Mouse (Mus musculus): ENCODE data around the gene Esyt1. TPM values are rescaled to one million over a fixed set of nuclear protein-coding genes. Genes with fewer than 3 reads are reported as not detected.
"Not testable (repeated sequence)": the region's sequence is repeated elsewhere in the genome, so short reads cannot be mapped to it uniquely, and the experiment has no call there.

The Esyt1 gene
- polyA plus RNA-seq, 1 experiment from 2014 or later = 10.0 TPM

- WGBS = 94% methylated on average over 9 of the region's 9 CpGs
- no peaks in the 10 kb centered on the region for H3K27me3 ChIP-seq (ENCODE audit: control insufficient read depth, insufficient read depth, low read length)
- H3K36me3 ChIP-seq (ENCODE audit: control insufficient read depth, insufficient read depth, low read length) = peaks cover 17% of the 10 kb centered on the region; the same call in 1 of the 2 replicates
- no peak overlapping the region for H3K27ac ChIP-seq (ENCODE audit: low read depth, low read length)
- H3K9ac ChIP-seq (replicated peaks; ENCODE audit: low read depth, low read length) = no peak overlapping the region
- H3K4me2 ChIP-seq (ENCODE audit: low read depth, low read length) = no peak overlapping the region
- ATAC-seq (ENCODE audit: low read depth) = no peak
- H3K4me3 ChIP-seq (ENCODE audit: low read depth, low read length) = no peak overlapping the region
- H3K9me3 ChIP-seq (ENCODE audit: control insufficient read depth, low read length) = no peaks in the 10 kb centered on the region
- H3K4me1 ChIP-seq (ENCODE audit: control insufficient read depth, insufficient read depth, low read length) = no peaks in the 10 kb centered on the region
Measured at GRCm38 (mm10) chr10:128511189-128511588, 14.5 kb downstream of the Esyt1 start.

GRCm38 (mm10) chr10:128510301-128510700, 15.4 kb downstream of the Esyt1 start:
- H3K9me3 ChIP-seq (ENCODE audit: control insufficient read depth, low read length) = no peaks in the 10 kb centered on the region
- no peak for ATAC-seq (ENCODE audit: low read depth)
- H3K27me3 ChIP-seq (ENCODE audit: control insufficient read depth, insufficient read depth, low read length) = no peaks in the 10 kb centered on the region
- peaks cover 17% of the 10 kb centered on the region; the same call in 1 of the 2 replicates for H3K36me3 ChIP-seq (ENCODE audit: control insufficient read depth, insufficient read depth, low read length)
- H3K4me2 ChIP-seq (ENCODE audit: low read depth, low read length) = no peak overlapping the region
- 91% methylated on average over 11 of the region's 11 CpGs for WGBS
- H3K27ac ChIP-seq (ENCODE audit: low read depth, low read length) = no peak overlapping the region
- no peaks in the 10 kb centered on the region for H3K4me1 ChIP-seq (ENCODE audit: control insufficient read depth, insufficient read depth, low read length)
- H3K4me3 ChIP-seq (ENCODE audit: low read depth, low read length) = no peak overlapping the region
- no peak overlapping the region for H3K9ac ChIP-seq (replicated peaks; ENCODE audit: low read depth, low read length)

GRCm38 (mm10) chr10:128509831-128510230, 15.8 kb downstream of the Esyt1 start:
- Histone ChIP-seq H3K4me1 (ENCODE audit: control insufficient read depth, insufficient read depth, low read length) (no peaks in the 10 kb centered on the region), H3K4me2 (ENCODE audit: low read depth, low read length) (no peak overlapping the region), H3K27me3 (ENCODE audit: control insufficient read depth, insufficient read depth, low read length) (no peaks in the 10 kb centered on the region), H3K9me3 (ENCODE audit: control insufficient read depth, low read length) (no peaks in the 10 kb centered on the region), H3K9ac (replicated peaks; ENCODE audit: low read depth, low read length) (no peak overlapping the region), H3K36me3 (ENCODE audit: control insufficient read depth, insufficient read depth, low read length) (peaks cover 17% of the 10 kb centered on the region; the same call in 1 of the 2 replicates), H3K27ac (ENCODE audit: low read depth, low read length) (no peak overlapping the region), H3K4me3 (ENCODE audit: low read depth, low read length) (no peak overlapping the region)
- no peak for ATAC-seq (ENCODE audit: low read depth)
- WGBS = 88% methylated on average over 4 of the region's 4 CpGs

- Histone ChIP-seq H3K36me3 (ENCODE audit: control insufficient read depth, insufficient read depth, low read length) (peaks cover 17% of the 10 kb centered on the region; the same call in 1 of the 2 replicates), H3K9ac (replicated peaks; ENCODE audit: low read depth, low read length) (no peak overlapping the region), H3K4me2 (ENCODE audit: low read depth, low read length) (no peak overlapping the region), H3K27me3 (ENCODE audit: control insufficient read depth, insufficient read depth, low read length) (no peaks in the 10 kb centered on the region), H3K4me1 (ENCODE audit: control insufficient read depth, insufficient read depth, low read length) (no peaks in the 10 kb centered on the region), H3K27ac (ENCODE audit: low read depth, low read length) (no peak overlapping the region), H3K9me3 (ENCODE audit: control insufficient read depth, low read length) (no peaks in the 10 kb centered on the region), H3K4me3 (ENCODE audit: low read depth, low read length) (no peak overlapping the region)
- 91% methylated on average over 9 of the region's 9 CpGs for WGBS
- ATAC-seq (ENCODE audit: low read depth) = no peak
Measured at GRCm38 (mm10) chr10:128509203-128509602, 16.5 kb downstream of the Esyt1 start.

- Histone ChIP-seq H3K4me3 (ENCODE audit: low read depth, low read length) (no peak overlapping the region), H3K36me3 (ENCODE audit: control insufficient read depth, insufficient read depth, low read length) (peaks cover 17% of the 10 kb centered on the region; the same call in 1 of the 2 replicates), H3K27me3 (ENCODE audit: control insufficient read depth, insufficient read depth, low read length) (no peaks in the 10 kb centered on the region), H3K4me1 (ENCODE audit: control insufficient read depth, insufficient read depth, low read length) (no peaks in the 10 kb centered on the region), H3K9ac (replicated peaks; ENCODE audit: low read depth, low read length) (no peak overlapping the region), H3K9me3 (ENCODE audit: control insufficient read depth, low read length) (no peaks in the 10 kb centered on the region), H3K4me2 (ENCODE audit: low read depth, low read length) (no peak overlapping the region), H3K27ac (ENCODE audit: low read depth, low read length) (no peak overlapping the region)
- 86% methylated on average over 9 of the region's 9 CpGs for WGBS
- no peak for ATAC-seq (ENCODE audit: low read depth)
Measured at GRCm38 (mm10) chr10:128508260-128508659, 17.4 kb downstream of the Esyt1 start.

- Histone ChIP-seq H3K27ac (ENCODE audit: low read depth, low read length) (no peak overlapping the region), H3K9ac (replicated peaks; ENCODE audit: low read depth, low read length) (no peak overlapping the region), H3K4me1 (ENCODE audit: control insufficient read depth, insufficient read depth, low read length) (no peaks in the 10 kb centered on the region), H3K36me3 (ENCODE audit: control insufficient read depth, insufficient read depth, low read length) (peaks cover 8% of the 10 kb centered on the region; the same call in 1 of the 2 replicates), H3K4me3 (ENCODE audit: low read depth, low read length) (no peak overlapping the region), H3K9me3 (ENCODE audit: control insufficient read depth, low read length) (no peaks in the 10 kb centered on the region), H3K27me3 (ENCODE audit: control insufficient read depth, insufficient read depth, low read length) (no peaks in the 10 kb centered on the region), H3K4me2 (ENCODE audit: low read depth, low read length) (no peak overlapping the region)
- WGBS = 95% methylated on average over 14 of the region's 14 CpGs
- no peak for ATAC-seq (ENCODE audit: low read depth)
Measured at GRCm38 (mm10) chr10:128505974-128506373, 19.7 kb downstream of the Esyt1 start.

DNA sequence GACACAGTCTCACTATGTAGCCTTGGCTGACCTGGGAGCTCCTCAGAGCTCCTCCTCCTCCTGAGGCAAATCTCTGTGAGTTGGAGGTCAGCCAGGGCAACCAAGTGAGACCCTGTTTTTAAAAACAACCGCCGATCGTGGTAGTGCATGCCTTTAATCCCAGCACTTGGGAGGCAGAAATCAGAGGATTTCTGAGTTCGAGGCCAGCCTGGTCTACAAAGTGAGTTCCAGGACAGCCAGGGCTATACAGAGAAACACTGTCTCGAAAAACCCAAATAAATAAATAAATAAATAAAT, 20.4 kb downstream of the Esyt1 start:
- ATAC-seq (ENCODE audit: low read depth); H3K9me3 ChIP-seq (ENCODE audit: control insufficient read depth, low read length); H3K27ac ChIP-seq (ENCODE audit: low read depth, low read length); H3K36me3 ChIP-seq (ENCODE audit: control insufficient read depth, insufficient read depth, low read length); H3K4me1 ChIP-seq (ENCODE audit: control insufficient read depth, insufficient read depth, low read length); H3K4me2 ChIP-seq (ENCODE audit: low read depth, low read length); H3K27me3 ChIP-seq (ENCODE audit: control insufficient read depth, insufficient read depth, low read length); H3K4me3 ChIP-seq (ENCODE audit: low read depth, low read length); H3K9ac ChIP-seq (replicated peaks; ENCODE audit: low read depth, low read length): not testable (repeated sequence)
- 83% methylated on average over 5 of the region's 5 CpGs for WGBS

DNA sequence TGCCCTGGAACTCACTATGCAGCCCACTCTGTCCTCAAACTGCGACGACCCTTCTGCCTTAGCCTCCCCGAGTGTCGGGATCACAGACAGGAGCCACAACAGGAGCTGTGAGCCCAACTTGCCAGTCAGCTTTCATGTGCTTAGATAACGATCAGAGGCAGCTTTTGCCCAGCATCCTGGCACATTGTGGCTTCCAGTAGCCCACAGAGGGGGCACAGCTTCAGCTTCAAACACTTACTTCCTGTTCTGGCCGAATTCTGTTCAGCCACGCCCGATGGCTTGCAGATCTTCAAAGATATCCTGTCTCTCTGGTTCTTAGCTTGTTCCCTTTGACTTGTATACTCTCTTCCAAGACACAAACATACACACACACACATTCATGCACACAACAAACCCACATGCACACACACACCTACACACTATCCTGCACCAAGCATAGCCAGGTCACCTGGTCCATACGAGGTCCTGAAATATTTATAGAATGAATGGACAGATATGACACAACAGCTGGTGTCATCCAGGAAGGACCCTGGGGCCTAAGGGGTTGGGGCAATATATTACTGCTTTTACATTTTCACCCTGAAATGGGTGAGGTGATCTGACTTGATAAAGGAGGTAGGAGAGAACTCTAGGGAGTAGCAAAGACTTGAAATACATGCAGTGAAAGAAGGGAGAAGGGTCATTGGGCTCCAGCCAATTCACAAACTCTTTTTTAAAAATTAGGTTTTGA, 20.9 kb downstream of the Esyt1 start:
- Histone ChIP-seq H3K27ac (ENCODE audit: low read depth, low read length) (no peak overlapping the region), H3K36me3 (ENCODE audit: control insufficient read depth, insufficient read depth, low read length) (0 out of 2 replicates have a peak, but pooled peaks cover 4% of the 10 kb centered on the region), H3K9me3 (ENCODE audit: control insufficient read depth, low read length) (no peaks in the 10 kb centered on the region), H3K4me2 (ENCODE audit: low read depth, low read length) (no peak overlapping the region), H3K4me3 (ENCODE audit: low read depth, low read length) (no peak overlapping the region), H3K27me3 (ENCODE audit: control insufficient read depth, insufficient read depth, low read length) (no peaks in the 10 kb centered on the region), H3K4me1 (ENCODE audit: control insufficient read depth, insufficient read depth, low read length) (no peaks in the 10 kb centered on the region), H3K9ac (replicated peaks; ENCODE audit: low read depth, low read length) (no peak overlapping the region)
- no peak for ATAC-seq (ENCODE audit: low read depth)
- 80% methylated on average over 9 of the region's 9 CpGs for WGBS

GRCm38 (mm10) chr10:128504012-128504411, 21.7 kb downstream of the Esyt1 start:
- Histone ChIP-seq H3K27me3 (ENCODE audit: control insufficient read depth, insufficient read depth, low read length) (no peaks in the 10 kb centered on the region), H3K9ac (replicated peaks; ENCODE audit: low read depth, low read length) (no peak overlapping the region), H3K9me3 (ENCODE audit: control insufficient read depth, low read length) (no peaks in the 10 kb centered on the region), H3K27ac (ENCODE audit: low read depth, low read length) (no peak overlapping the region), H3K4me1 (ENCODE audit: control insufficient read depth, insufficient read depth, low read length) (peaks cover 6% of the 10 kb centered on the region; the same call in 1 of the 2 replicates), H3K4me2 (ENCODE audit: low read depth, low read length) (no peak overlapping the region), H3K36me3 (ENCODE audit: control insufficient read depth, insufficient read depth, low read length) (no peaks in the 10 kb centered on the region), H3K4me3 (ENCODE audit: low read depth, low read length) (no peak overlapping the region)
- ATAC-seq (ENCODE audit: low read depth) = no peak
- 91% methylated on average over 3 of the region's 3 CpGs for WGBS

All from neural tube, embryonic 14.5 days (tissue).